Mouse (Mus musculus): Measurements from ENCODE around the gene Hipk2. TPM values are rescaled to one million over a fixed set of nuclear protein-coding genes. Genes with fewer than 3 reads are reported as not detected.

Gene Hipk2
- polyA plus RNA-seq, 1 experiment from 2014 or later, result 9.4 TPM

DNA sequence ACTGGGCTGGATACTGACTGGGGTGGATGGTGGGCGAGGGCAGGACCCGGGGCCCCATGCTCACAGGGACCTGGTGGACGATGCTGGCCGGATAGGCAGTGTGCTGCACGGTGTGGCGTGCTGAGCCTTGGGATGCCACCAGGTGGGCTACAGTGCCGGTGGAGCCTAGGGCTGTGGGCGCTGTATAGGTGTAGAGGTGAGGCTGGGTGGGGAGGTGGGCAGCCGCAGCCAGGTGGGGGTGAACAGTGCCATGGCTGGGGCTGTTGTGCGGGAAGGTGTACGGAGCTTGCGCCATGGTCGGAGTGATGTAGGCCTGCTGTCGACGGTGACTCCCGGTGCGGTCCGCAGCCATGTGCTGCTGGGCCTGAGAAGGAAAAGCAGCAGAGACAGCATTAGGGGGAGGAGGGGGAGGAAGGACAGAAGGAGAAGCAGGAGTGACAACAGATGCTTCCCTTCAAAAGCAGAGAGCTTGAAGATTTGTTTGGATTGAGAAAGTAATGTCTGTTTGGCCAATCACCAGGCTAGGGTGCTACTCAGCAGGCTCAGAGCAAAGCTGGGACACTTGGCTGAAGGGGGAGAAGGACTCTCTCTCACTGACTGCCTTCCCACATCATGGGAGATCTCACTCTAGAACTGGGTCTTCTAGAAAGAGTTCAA lies 177.6 kb downstream of the Hipk2 start:
- H3K27me3 ChIP-seq (ENCODE audit: control insufficient read depth, insufficient read depth, low read length), result no peaks in the 10 kb centered on the region
- H3K9ac ChIP-seq (ENCODE audit: low read length), result no peak overlapping the region
- no peak overlapping the region for H3K4me2 ChIP-seq (ENCODE audit: low read depth, low read length)
- H3K4me1 ChIP-seq (ENCODE audit: control insufficient read depth, insufficient read depth, low read length), result peaks cover 10% of the 10 kb centered on the region
- ATAC-seq (replicated peaks; ENCODE audit: extremely low read depth, insufficient read depth, low FRiP score), result no peak
- WGBS, result 91% methylated on average over 18 of the region's 18 CpGs
- H3K36me3 ChIP-seq (ENCODE audit: control insufficient read depth, insufficient read depth), result peaks cover 17% of the 10 kb centered on the region
- H3K9me3 ChIP-seq (replicated peaks; ENCODE audit: control insufficient read depth, low read length), result no peaks in the 10 kb centered on the region
- H3K27ac ChIP-seq (ENCODE audit: low read length), result no peak overlapping the region
- H3K4me3 ChIP-seq (ENCODE audit: low read length), result no peak overlapping the region

DNA sequence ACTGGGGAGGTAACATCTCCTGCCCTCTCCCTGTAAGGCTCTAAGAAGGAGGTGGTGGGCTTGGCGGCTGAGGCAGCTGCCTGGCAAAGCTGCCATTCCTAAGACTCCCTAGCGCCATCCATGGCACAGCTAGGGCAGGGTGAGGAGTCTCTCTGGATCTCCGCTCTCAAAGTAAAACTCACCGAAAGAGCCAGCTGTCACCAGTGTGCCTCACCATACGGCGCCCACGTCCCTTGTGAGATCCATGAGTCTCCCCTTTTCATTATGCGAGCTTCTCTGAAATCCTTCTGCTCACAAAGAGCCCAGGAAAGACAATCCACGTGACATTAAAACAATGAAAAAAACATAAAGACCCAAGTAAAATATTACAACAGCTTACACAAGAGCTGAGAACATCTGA lies 179.4 kb downstream of the Hipk2 start:
- ATAC-seq (replicated peaks; ENCODE audit: extremely low read depth, insufficient read depth, low FRiP score), result no peak
- 86% methylated on average over 9 of the region's 9 CpGs for WGBS

DNA sequence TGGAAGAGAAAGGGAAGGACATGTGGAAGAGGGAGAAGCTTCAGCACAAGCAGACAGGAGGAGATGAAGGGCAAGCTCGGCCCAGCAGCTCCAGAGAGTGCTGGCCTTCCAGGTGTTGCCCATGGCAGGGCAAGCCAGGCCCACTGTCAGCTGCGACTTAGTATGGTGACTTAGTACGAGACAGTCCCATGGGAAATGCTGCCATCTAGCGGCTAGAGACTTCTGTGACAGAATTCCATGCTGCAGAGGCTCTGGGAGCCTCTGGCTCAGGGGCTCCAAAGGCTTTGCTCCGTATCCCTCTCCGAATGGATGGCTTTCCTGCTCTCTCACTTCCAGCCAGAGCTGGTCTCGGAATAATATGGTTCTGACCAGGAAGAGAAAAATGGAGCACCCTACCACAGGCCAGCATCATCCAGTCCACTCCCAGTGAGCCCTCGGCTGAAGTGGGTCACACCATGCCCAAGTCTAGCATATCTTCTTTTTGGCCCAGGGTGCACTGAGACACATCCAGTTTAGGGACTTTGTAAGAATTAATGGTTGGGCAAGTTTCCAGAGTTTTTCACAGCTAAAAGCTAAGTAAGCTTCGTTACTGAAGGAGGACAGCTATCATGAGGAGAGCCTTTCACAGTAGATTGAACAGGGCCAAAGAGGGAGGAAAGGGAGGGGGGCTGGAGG lies 180.4 kb downstream of the Hipk2 start:
- Histone ChIP-seq H3K4me1 (ENCODE audit: control insufficient read depth, insufficient read depth, low read length) (no peaks in the 10 kb centered on the region; the same call in 1 of the 2 replicates), H3K9ac (ENCODE audit: low read length) (no peak overlapping the region), H3K27me3 (ENCODE audit: control insufficient read depth, insufficient read depth, low read length) (no peaks in the 10 kb centered on the region), H3K27ac (ENCODE audit: low read length) (no peak overlapping the region), H3K4me3 (ENCODE audit: low read length) (no peak overlapping the region), H3K36me3 (ENCODE audit: control insufficient read depth, insufficient read depth) (peaks cover 16% of the 10 kb centered on the region), H3K9me3 (replicated peaks; ENCODE audit: control insufficient read depth, low read length) (no peaks in the 10 kb centered on the region), H3K4me2 (ENCODE audit: low read depth, low read length) (no peak overlapping the region)
- peak; percentile 78 for ATAC-seq (replicated peaks; ENCODE audit: extremely low read depth, insufficient read depth, low FRiP score)
- 31% methylated on average over 9 of the region's 9 CpGs for WGBS

More for the DNA sequence above, 179.4 kb downstream of the Hipk2 start:
- Histone ChIP-seq H3K4me1 (ENCODE audit: control insufficient read depth, insufficient read depth, low read length) (no peaks in the 10 kb centered on the region; the same call in 1 of the 2 replicates), H3K4me2 (ENCODE audit: low read depth, low read length) (no peak overlapping the region), H3K4me3 (ENCODE audit: low read length) (no peak overlapping the region), H3K27ac (ENCODE audit: low read length) (no peak overlapping the region), H3K9me3 (replicated peaks; ENCODE audit: control insufficient read depth, low read length) (no peaks in the 10 kb centered on the region), H3K9ac (ENCODE audit: low read length) (no peak overlapping the region), H3K36me3 (ENCODE audit: control insufficient read depth, insufficient read depth) (peaks cover 17% of the 10 kb centered on the region), H3K27me3 (ENCODE audit: control insufficient read depth, insufficient read depth, low read length) (no peaks in the 10 kb centered on the region)

DNA sequence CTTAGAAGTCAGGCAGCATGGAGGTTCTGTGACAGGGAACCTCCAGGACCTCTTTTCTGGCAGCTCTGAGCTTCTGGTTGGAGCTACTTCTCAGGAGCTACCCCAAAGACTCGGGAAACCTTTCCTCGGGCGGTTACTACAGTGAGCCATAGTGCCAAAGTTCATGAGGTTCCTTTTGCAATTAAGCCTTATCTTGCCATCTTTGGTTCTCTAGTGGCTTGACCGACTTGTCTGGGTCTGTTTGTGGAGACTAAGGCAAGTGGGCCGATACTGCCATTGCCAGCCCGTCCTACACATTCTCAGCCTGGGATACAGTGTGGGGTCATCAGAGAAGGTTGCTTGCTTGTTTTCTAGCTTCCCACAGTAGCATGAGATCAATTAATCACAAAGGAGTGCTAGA lies 183.4 kb downstream of the Hipk2 start:
- 85% methylated on average over 6 of the region's 6 CpGs for whole genome bisulfite sequencing
- no peak for ATAC-seq (replicated peaks; ENCODE audit: extremely low read depth, insufficient read depth, low FRiP score)
- H3K4me3 ChIP-seq (ENCODE audit: low read length), result no peak overlapping the region

DNA sequence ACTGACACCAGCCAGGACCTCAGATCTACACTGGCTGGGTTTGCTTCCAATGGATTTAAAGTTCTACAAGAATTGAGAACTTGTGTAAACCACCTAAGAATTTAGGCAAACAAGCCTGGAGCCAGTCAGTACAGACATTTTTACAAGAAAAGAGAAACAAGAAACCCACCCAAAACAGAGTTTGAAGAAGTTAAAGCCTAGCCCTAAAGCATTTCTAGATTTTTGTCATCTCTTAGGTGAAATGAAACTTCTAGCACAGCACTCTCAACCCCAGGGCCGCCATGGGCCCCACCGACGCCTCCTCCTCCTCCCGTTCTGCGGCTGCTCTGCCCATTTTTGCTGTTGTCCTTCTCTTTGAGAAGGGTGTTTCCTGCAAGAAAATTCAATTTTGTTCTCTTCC lies 184.9 kb downstream of the Hipk2 start:
- H3K4me2 ChIP-seq (ENCODE audit: low read depth, low read length), result no peak overlapping the region
- WGBS, result 91% methylated on average over 5 of the region's 5 CpGs
- no peaks in the 10 kb centered on the region for H3K27me3 ChIP-seq (ENCODE audit: control insufficient read depth, insufficient read depth, low read length)
- no peaks in the 10 kb centered on the region for H3K9me3 ChIP-seq (replicated peaks; ENCODE audit: control insufficient read depth, low read length)
- H3K9ac ChIP-seq (ENCODE audit: low read length), result no peak overlapping the region
- ATAC-seq (replicated peaks; ENCODE audit: extremely low read depth, insufficient read depth, low FRiP score), result no peak
- H3K4me3 ChIP-seq (ENCODE audit: low read length), result no peak overlapping the region
- peaks cover 4% of the 10 kb centered on the region; the same call in 1 of the 2 replicates for H3K4me1 ChIP-seq (ENCODE audit: control insufficient read depth, insufficient read depth, low read length)
- no peak overlapping the region for H3K27ac ChIP-seq (ENCODE audit: low read length)
- H3K36me3 ChIP-seq (ENCODE audit: control insufficient read depth, insufficient read depth), result no peaks in the 10 kb centered on the region; the same call in 1 of the 2 replicates

More for the DNA sequence above, 183.4 kb downstream of the Hipk2 start:
- Histone ChIP-seq H3K4me1 (ENCODE audit: control insufficient read depth, insufficient read depth, low read length) (peaks cover 4% of the 10 kb centered on the region; the same call in 1 of the 2 replicates), H3K9ac (ENCODE audit: low read length) (no peak overlapping the region), H3K4me2 (ENCODE audit: low read depth, low read length) (no peak overlapping the region), H3K27ac (ENCODE audit: low read length) (no peak overlapping the region), H3K9me3 (replicated peaks; ENCODE audit: control insufficient read depth, low read length) (no peaks in the 10 kb centered on the region), H3K36me3 (ENCODE audit: control insufficient read depth, insufficient read depth) (peaks cover 3% of the 10 kb centered on the region), H3K27me3 (ENCODE audit: control insufficient read depth, insufficient read depth, low read length) (no peaks in the 10 kb centered on the region)

DNA sequence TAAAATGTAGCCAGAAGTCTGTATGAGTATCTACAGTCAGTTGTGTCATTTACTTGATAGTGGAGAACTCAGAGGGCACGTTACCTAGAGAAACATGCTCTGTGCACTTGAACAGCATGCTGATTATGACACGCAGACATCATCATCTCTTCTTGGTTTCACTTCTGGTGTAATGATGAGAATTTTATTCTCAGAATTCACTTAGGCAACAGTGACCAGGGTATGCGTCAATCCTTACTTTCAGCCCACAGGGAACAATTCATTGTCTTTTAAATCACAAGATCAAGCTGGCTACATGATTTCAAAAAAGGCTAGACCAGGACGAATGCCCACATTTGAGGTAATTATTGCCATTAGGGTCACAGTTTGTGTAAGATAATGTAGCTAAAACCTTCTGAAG lies 185.3 kb downstream of the Hipk2 start:
- ATAC-seq (replicated peaks; ENCODE audit: extremely low read depth, insufficient read depth, low FRiP score), result no peak
- 83% methylated on average over 4 of the region's 4 CpGs for WGBS

DNA sequence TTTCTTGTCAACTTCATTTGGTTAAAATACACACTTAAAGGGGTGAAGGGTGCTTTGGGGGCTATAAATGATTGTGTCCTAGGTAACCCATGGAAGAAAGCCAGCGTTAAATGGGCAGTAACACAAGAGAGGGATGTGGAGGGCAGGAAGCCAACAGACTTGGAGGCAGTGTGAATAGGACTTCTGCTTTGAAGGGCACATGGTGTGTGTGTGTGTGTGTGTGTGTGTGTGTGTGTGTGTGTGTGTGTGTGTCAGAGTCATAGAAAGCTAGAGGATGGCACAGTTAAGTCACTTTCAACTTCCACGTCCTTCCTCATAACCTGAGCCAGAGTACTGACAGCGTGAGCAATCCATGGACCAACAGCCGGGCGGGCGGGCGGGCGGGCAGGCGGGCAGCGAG lies 187.1 kb downstream of the Hipk2 start:
- ATAC-seq (replicated peaks; ENCODE audit: extremely low read depth, insufficient read depth, low FRiP score), result peak; percentile 55; the same call in 1 of the 2 replicates

More for the DNA sequence above, 185.3 kb downstream of the Hipk2 start:
- Histone ChIP-seq H3K9ac (ENCODE audit: low read length) (no peak overlapping the region), H3K4me3 (ENCODE audit: low read length) (no peak overlapping the region), H3K27ac (ENCODE audit: low read length) (no peak overlapping the region), H3K9me3 (replicated peaks; ENCODE audit: control insufficient read depth, low read length) (no peaks in the 10 kb centered on the region), H3K4me2 (ENCODE audit: low read depth, low read length) (no peak overlapping the region), H3K36me3 (ENCODE audit: control insufficient read depth, insufficient read depth) (no peaks in the 10 kb centered on the region; the same call in 1 of the 2 replicates), H3K27me3 (ENCODE audit: control insufficient read depth, insufficient read depth, low read length) (no peaks in the 10 kb centered on the region), H3K4me1 (ENCODE audit: control insufficient read depth, insufficient read depth, low read length) (peaks cover 4% of the 10 kb centered on the region; the same call in 1 of the 2 replicates)

DNA sequence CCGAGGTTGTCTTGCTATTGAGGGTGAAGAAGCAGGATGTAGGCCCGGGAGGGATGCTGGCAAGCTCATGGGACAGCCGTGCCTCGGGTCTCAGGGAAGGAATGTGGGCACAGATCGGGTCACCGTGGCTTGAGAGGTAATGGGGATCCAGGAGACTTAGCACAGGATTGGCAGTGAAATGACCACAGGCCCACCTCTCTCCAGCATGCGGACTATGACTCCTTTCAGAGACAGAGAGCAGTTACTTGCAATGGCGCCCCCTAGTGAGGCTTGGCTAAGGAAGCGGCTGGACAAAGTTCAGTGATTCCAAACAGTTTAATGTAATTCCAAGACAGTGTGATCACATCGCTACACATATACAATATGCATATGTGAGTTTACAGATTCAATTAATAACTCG lies 188.7 kb downstream of the Hipk2 start:
- no peak for ATAC-seq (replicated peaks; ENCODE audit: extremely low read depth, insufficient read depth, low FRiP score)
- 64% methylated on average over 11 of the region's 11 CpGs for WGBS
- Histone ChIP-seq H3K27ac (ENCODE audit: low read length) (no peak overlapping the region), H3K27me3 (ENCODE audit: control insufficient read depth, insufficient read depth, low read length) (no peaks in the 10 kb centered on the region), H3K9me3 (replicated peaks; ENCODE audit: control insufficient read depth, low read length) (no peaks in the 10 kb centered on the region), H3K4me1 (ENCODE audit: control insufficient read depth, insufficient read depth, low read length) (peaks cover 4% of the 10 kb centered on the region; the same call in 1 of the 2 replicates), H3K4me2 (ENCODE audit: low read depth, low read length) (no peak overlapping the region), H3K9ac (ENCODE audit: low read length) (no peak overlapping the region), H3K4me3 (ENCODE audit: low read length) (no peak overlapping the region), H3K36me3 (ENCODE audit: control insufficient read depth, insufficient read depth) (no peaks in the 10 kb centered on the region; the same call in 1 of the 2 replicates)

More for the DNA sequence above, 187.1 kb downstream of the Hipk2 start:
- no peak overlapping the region for H3K27ac ChIP-seq (ENCODE audit: low read length)
- H3K9me3 ChIP-seq (replicated peaks; ENCODE audit: control insufficient read depth, low read length), result no peaks in the 10 kb centered on the region
- H3K4me1 ChIP-seq (ENCODE audit: control insufficient read depth, insufficient read depth, low read length), result peaks cover 4% of the 10 kb centered on the region; the same call in 1 of the 2 replicates
- H3K27me3 ChIP-seq (ENCODE audit: control insufficient read depth, insufficient read depth, low read length), result no peaks in the 10 kb centered on the region
- H3K9ac ChIP-seq (ENCODE audit: low read length), result no peak overlapping the region
- H3K4me2 ChIP-seq (ENCODE audit: low read depth, low read length), result no peak overlapping the region
- no peak overlapping the region for H3K4me3 ChIP-seq (ENCODE audit: low read length)
- no peaks in the 10 kb centered on the region; the same call in 1 of the 2 replicates for H3K36me3 ChIP-seq (ENCODE audit: control insufficient read depth, insufficient read depth)
- 88% methylated on average over 10 of the region's 10 CpGs for WGBS

DNA sequence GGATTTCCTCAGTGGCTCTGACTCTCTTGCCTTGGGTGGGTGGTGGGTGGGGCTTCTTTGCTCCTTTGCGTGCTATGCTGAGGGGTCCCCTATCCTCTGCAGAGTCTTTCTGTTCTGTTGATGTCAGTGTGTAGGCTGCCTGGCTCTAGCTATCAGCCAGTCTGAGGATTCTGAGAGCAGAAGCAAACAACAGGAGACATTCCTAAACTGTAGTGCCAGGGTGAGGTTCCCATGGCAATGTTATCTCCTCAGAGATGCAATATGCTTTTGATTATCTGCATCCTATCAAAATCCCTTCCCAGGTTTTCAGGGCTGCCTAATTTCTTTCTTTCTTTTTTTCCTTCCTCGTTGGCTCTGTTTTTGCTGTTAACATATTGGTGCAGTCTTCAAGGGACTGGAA lies 193.4 kb downstream of the Hipk2 start:
- Histone ChIP-seq H3K27me3 (ENCODE audit: control insufficient read depth, insufficient read depth, low read length) (no peaks in the 10 kb centered on the region), H3K9ac (ENCODE audit: low read length) (no peak overlapping the region), H3K4me1 (ENCODE audit: control insufficient read depth, insufficient read depth, low read length) (no peaks in the 10 kb centered on the region), H3K36me3 (ENCODE audit: control insufficient read depth, insufficient read depth) (no peaks in the 10 kb centered on the region), H3K4me3 (ENCODE audit: low read length) (no peak overlapping the region), H3K9me3 (replicated peaks; ENCODE audit: control insufficient read depth, low read length) (no peaks in the 10 kb centered on the region), H3K4me2 (ENCODE audit: low read depth, low read length) (no peak overlapping the region), H3K27ac (ENCODE audit: low read length) (no peak overlapping the region)
- no peak for ATAC-seq (replicated peaks; ENCODE audit: extremely low read depth, insufficient read depth, low FRiP score)
- 71% methylated on average over 2 of the region's 2 CpGs for WGBS
